Mouse (Mus musculus): Measurements from ENCODE around the gene Gm20403. TPM values are rescaled to one million over a fixed set of nuclear protein-coding genes. Genes with fewer than 3 reads are reported as not detected.
"Not testable (repeated sequence)": the region's sequence is repeated elsewhere in the genome, so short reads cannot be mapped to it uniquely, and the experiment has no call there.

Gm20403 gene
- not detected in 3 replicates for total RNA-seq (2017)

DNA sequence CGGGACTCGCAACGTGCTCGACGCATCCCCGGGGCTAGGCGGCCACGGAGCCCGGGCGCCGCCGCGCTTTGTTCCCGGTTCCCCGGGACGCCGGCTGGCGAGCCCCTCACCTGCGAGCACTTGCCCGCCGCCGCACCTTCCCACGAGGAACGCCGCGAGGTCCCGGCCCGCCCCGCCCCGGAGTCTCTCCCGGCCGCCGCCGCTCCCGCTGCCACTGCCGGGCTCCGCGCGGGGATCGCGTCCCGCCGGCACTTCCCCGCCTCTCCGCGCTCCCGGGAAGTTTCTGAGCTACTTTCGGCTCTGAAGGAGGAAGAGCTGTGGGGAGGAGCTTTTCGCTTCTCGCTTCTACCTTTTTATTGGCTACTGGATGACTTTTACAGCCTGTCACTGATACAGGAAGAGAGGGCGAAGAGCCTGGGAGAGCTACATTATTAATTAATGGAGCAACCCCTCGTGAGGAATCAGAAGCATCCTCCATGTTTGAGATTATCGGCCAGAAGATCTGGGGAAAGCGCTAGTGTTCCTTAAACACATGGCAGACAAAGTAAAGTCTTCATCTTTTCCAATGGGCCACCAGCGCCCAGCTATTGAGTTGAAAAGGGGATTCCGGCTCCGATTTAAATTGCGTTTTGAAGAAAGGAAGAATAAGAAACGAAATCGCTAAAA lies at the start of gene Gm20403:
Gm20403 (minus strand) TSS at position 478 of the 666 bp plus-strand sequence.
- ATAC-seq (replicated peaks; ENCODE audit: insufficient number of reproducible peaks, low FRiP score, low TSS enrichment, poor library complexity, severe bottlenecking) = peak; percentile 82

DNA sequence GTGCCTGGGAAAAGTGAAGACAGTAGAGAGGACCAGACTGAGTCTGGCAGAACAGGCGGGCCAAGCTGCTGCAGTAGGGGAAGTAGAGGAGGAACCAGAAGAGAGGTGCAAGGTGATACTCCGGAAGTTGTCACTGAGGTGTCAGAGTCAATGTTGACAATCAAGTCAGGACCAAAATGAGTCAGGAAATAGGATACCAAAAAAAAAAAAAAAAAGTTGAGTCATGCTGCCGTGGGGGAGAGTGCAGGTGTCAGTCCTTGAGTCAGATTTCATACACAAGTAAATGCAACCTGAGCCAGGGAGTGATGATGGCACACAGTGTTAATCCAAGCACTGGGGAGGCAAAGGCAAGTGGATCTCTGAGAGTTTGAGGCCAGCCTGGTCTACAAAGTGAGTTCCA lies 40.8 kb upstream of the Gm20403 start:
- ATAC-seq (replicated peaks; ENCODE audit: insufficient number of reproducible peaks, low FRiP score, low TSS enrichment, poor library complexity, severe bottlenecking) = 0 out of 2 replicates have a peak, but pooled peaks have one; percentile 13

DNA sequence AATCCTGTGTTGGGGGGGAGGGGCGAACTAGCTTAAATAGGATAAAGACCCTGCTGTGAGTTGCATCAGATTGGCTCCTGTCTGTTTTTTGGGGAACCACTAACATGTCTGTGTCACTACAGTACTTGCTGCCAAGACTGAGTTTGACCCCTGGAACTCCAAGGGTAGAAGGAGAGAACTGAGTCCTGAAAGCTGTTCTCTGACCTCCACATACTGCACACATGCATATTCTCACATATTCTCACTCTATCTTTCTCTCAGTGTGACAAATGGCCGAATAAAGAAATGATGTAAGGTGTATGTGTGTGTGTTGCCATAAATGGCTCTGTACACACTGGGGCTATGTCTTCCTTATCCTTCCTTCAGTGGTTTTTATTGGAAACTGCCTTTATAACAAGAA lies 37.0 kb upstream of the Gm20403 start:
- no peak for ATAC-seq (replicated peaks; ENCODE audit: insufficient number of reproducible peaks, low FRiP score, low TSS enrichment, poor library complexity, severe bottlenecking)

DNA sequence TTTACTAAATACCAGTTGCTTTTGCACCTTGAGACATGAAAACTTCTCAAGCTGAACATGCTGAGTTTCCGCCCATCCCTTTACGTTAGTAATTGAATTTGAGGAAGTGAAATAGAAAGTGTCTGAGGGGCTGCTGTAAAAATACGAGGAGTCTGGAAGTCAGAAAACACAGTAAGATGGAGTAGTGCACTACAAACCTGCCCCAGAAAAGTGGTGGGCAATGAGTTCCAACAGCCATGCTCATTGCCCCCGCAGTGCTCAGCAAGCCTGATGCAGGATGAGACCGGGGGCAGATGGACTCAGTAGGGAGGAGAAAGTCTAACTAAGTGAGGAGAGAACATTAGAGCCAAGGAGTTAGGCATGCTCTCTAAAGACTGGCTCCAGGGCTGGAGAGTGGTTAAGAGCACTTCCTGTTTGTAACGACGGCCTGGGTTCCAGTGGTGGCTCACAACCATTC lies 33.1 kb upstream of the Gm20403 start:
- ATAC-seq (replicated peaks; ENCODE audit: insufficient number of reproducible peaks, low FRiP score, low TSS enrichment, poor library complexity, severe bottlenecking) = peak; percentile 88

DNA sequence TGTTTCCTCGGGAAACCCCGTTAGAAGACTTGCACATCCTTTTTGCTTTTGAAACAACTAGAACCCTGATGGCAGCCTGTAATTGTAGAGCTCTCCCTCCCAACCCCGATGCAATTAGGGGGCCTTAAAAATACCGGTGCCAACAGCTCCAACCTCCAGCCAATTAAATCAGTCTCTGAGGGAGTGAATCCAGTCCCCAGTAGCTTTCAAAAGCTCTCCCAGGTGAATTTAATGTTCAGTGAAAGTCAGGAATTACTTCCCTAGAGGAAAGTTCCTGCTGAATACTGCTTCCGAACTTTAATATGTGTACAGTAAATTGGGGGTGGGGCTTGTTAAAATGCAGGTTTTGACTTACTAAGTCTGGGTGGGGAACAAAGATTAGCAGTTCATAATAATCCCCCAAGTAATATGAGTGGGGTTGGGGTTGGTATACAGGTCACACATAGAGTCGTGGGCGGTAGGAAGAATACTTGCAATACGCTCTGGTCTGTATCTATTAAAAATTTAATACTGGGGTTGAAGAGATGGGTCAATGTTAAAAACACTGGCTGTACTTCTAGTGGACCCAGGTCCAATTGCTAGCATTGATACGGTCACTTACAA lies 30.9 kb upstream of the Gm20403 start:
- ATAC-seq (replicated peaks; ENCODE audit: insufficient number of reproducible peaks, low FRiP score, low TSS enrichment, poor library complexity, severe bottlenecking) = no peak

DNA sequence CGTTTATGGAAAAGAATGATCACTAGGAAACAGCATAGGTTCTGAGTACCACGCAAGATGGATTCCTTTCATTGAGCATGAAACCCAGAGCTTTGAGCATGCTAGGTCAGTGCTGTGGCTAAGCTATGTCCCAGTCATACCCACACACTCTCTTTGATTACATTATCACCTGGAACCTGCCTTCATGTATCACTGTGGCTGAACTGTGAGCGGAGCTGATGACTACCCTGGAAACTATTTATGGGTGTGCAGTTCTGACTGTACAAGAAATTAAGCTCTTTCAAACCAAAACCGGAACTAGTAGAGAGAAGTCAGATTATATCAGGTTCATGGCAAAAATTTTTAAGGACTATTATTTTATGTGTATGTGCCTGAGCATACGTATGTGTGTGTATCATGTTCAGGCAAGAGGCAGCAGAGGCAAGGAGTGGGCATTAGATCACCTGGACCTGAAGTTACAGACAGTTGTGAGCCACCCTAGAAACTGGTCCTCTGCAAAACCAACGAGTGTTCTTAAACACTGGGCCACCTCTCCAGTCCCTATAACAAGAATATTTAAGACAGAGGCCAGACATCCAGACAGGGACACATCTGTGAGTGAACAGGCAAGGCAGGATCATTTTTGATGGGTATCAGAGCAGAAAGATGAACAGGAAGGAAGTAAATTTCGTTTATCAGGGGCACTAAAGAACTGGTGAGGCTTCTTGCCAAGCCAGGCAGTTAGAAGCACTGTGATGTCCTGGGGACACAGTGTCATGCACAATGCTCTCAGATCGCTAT lies 30.2 kb upstream of the Gm20403 start:
- ATAC-seq (replicated peaks; ENCODE audit: insufficient number of reproducible peaks, low FRiP score, low TSS enrichment, poor library complexity, severe bottlenecking) = peak; percentile 33; the same call in 1 of the 2 replicates

DNA sequence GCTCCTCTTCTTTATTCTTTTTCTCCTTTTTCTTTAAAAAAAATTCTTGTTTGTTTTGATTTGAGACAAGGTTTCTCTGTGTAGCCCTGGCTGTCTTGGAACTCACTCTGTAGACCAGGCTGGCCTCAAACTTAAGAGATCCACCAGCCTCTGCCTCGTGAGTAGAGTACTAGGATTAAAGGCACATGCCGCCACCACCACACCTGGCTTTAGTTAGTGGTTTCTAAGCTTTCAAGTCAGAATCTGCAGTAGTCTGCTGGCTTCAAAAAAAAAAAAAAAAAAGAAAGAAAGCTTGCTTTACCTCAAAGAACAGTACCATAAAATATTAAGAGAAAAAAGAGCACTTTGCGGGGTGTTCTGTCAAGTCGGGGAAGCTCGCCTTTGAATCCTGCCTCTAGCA lies 29.1 kb upstream of the Gm20403 start:
- ATAC-seq (replicated peaks; ENCODE audit: insufficient number of reproducible peaks, low FRiP score, low TSS enrichment, poor library complexity, severe bottlenecking) = no peak

DNA sequence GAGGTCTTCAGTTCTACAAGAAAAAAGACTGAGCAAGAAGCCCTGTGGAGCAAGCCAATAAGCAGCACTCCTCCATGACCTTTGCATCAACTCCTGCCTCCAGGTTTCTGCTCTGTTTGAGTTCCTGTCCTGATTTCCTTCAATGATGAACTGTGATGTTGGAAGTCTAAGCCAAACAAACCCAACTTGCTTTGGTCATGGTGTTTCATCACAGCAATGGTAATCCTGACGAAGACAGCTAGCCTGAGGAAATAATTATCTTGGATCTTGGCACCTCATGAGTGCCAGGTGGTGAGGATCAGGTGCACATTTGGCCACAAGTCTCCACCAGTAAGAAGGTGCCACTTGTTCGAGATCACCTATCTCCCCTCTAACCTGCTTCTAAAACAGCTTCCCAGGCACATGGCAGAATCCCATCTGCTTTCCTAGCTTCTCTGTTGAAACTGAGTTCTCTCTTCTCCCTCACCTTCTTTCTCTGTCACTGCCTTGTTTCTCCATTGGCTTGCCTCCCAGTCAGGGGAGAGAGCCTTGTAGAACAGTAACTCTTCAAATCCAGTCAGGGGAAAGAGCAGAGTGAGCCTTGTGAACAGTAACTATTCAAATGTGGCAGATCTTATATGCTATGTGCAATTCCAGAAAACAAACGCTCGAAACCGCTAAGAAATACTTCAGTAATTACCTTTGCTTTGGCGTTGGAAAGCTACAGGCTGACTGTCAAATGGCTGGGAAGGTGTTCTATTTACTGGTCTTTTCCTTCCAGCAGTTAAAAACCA lies 27.5 kb upstream of the Gm20403 start, which contains the start of gene Baz1a:
Baz1a (minus strand) TSS at position 723 of the 773 bp plus-strand sequence.
- no peak for ATAC-seq (replicated peaks; ENCODE audit: insufficient number of reproducible peaks, low FRiP score, low TSS enrichment, poor library complexity, severe bottlenecking)

DNA sequence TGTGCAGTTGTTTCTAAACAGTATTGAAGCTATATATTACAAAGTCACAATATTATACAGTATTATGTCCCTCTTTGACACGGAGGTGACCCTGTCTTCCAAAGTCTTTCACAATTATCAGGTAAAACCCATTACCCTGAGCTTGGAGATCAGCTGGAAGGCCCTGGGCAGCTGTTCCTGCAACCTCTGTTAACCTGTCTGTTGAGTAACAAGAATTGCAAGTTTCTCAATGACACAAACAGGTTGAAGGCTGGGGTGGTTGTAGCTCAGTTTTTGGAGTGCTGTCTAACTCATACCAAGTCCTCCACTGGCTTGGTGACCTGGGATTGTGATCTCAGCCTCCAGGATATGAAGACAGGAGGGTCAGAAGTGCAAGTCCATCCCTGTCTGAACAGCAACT lies 26.7 kb upstream of the Gm20403 start:
- no peak for ATAC-seq (replicated peaks; ENCODE audit: insufficient number of reproducible peaks, low FRiP score, low TSS enrichment, poor library complexity, severe bottlenecking)

DNA sequence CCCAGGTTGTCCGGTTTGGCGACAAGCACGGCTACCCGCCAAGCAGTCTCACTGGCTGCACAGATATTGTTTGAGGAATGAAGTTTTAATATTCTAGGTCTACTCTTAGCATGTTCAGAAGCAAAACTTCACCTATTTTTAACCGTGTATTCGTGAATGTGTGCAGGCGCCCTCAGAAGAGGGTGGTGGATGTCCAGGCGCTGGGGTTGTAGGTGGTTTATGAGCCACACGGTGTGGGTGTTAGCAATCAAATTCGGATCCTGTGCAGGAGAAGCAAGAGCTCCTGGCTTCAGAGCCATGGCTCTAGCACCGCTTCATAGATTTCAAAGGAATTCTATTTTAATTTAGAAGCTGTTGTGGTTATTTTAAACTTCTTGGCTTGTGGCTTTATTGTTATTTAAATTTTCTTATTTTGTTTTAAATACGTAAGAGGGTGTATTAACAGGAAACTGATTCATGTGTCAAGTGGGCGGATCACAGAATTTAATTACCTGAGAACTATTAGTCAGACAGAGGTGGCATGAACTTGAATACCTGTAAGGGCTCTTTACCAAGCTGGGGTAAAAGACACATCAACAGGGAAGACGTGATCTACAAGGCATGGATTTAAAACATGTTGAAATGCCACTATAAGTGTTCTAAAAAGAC lies 21.2 kb upstream of the Gm20403 start:
- ATAC-seq (replicated peaks; ENCODE audit: insufficient number of reproducible peaks, low FRiP score, low TSS enrichment, poor library complexity, severe bottlenecking) = no peak

DNA sequence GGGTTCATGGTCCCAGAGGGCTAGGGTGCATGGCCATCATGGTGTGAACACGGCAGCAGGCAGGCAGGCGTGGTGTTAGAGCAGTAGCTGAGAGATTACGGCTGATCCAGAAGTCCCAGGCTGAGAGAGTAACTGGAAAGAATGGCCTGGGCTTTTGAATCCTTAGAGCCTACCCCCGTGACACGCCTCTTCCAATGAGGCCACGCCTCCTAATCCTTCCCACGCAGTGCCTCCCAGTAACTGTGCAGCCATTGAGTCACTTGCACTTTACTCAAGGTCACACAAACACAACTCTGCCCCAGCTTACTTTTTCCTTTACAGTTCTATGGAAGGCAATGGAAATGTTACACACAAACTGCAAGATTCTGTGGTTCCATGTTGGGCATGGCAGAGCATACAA lies 19.7 kb upstream of the Gm20403 start:
- ATAC-seq (replicated peaks; ENCODE audit: insufficient number of reproducible peaks, low FRiP score, low TSS enrichment, poor library complexity, severe bottlenecking) = no peak

DNA sequence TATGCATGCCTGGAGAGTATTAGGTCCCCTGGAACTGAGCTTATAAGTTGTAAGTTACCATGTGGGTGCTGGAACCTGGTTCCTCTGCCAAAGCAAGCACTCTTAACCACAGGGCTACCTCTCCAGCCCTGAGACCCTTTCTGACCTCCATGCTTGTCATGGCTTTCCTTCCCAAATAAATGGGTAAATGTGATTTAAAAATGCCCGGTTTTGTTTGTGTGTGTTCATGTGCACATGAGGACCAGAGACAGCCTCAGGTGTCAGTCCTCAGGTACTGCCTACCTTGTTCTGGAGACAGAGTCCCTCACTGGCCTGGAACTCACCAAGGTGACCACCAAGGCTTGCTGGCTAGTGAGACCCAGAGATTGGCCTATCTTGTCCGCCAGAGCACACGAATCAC lies 18.1 kb upstream of the Gm20403 start:
- ATAC-seq (replicated peaks; ENCODE audit: insufficient number of reproducible peaks, low FRiP score, low TSS enrichment, poor library complexity, severe bottlenecking) = no peak

DNA sequence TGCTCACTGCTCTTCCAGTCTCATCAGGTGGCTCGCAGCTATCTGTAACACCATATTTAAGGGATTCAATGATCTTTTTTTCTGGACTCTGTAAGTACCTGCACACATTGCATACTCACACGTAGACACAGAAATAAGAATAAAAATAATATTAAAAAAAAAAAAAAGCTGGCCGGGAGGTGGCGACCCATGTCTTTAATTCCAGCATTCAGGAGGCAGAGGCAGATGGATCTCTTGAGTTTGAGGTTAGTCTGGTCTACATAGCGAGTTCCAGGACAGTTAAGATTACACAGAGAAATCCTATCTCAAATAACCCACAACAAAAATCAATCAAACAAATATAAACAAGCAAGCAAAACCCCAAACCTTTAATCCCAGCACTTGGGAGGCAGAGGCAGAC lies 17.5 kb upstream of the Gm20403 start:
- ATAC-seq (replicated peaks; ENCODE audit: insufficient number of reproducible peaks, low FRiP score, low TSS enrichment, poor library complexity, severe bottlenecking) = no peak

DNA sequence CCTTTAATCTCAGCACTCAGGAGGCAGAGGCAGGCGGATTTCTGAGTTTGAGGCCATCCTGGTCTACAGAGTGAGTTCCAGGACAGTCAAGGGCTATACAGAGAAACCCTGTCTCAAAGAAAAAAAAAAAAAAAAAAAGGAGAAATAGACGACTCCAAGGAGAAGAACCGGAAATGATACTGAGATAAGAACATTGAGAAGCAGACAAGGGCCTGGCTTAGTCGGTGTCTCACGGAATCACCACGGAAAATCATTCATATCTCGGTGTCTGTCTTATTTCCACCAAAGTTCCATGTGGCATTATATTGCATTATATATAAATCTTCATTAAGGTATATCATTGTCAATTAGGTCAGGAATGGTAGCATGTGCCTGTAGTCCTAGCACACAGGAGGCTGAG lies 16.2 kb upstream of the Gm20403 start:
- ATAC-seq (replicated peaks; ENCODE audit: insufficient number of reproducible peaks, low FRiP score, low TSS enrichment, poor library complexity, severe bottlenecking) = not testable (repeated sequence)

DNA sequence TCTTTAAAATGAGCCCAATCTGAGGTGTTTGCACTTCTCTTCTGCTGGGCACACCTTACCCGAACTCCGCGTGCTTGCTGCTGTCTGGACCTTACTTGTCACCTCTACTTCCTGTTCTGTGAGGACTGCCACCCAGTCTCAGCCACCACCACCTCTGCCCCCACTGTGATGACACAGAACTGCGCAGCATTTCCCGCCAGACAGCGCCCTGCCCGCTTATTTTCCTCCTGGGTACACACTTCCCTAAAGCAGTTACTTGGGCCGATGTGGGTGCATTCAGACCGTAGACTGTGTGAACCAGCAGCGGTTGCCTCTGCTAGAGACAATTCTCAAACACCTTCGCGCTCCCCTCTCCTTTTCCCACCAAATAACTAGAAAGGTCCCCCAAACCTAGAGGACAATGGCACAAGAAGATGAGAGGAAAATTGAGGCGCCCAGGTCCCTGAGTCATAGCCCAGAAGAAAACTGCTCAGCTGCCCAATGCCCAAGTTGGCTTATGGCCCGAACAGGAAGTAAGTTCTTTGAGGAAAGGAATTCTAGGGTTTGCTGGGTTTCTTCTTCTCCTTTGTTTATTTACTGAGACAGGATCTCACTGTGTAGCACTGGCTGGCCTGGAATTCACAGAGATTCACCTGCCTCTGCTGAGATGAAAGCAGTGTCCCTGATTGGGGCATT lies 12.8 kb upstream of the Gm20403 start:
- peak; percentile 99 for ATAC-seq (replicated peaks; ENCODE audit: insufficient number of reproducible peaks, low FRiP score, low TSS enrichment, poor library complexity, severe bottlenecking)

DNA sequence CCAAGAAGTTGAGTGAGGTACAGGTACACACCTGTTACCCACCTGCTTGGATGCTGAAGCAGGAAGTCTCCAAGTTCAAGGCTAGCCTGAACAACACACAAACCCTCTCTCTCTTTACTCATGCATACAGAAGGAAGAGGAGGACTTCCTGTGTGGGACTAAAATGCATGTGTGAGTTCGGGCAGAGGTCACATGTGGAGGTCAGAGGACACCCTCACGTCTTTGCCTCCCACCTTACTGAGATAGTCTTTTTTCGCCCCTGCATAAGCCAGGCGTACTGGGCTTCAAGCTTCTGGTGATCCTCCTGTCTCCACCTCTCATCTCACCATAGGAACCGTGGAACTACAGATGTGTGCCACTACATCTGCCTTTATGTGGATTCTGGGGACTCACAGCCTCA lies 12.1 kb upstream of the Gm20403 start:
- ATAC-seq (replicated peaks; ENCODE audit: insufficient number of reproducible peaks, low FRiP score, low TSS enrichment, poor library complexity, severe bottlenecking) = no peak

DNA sequence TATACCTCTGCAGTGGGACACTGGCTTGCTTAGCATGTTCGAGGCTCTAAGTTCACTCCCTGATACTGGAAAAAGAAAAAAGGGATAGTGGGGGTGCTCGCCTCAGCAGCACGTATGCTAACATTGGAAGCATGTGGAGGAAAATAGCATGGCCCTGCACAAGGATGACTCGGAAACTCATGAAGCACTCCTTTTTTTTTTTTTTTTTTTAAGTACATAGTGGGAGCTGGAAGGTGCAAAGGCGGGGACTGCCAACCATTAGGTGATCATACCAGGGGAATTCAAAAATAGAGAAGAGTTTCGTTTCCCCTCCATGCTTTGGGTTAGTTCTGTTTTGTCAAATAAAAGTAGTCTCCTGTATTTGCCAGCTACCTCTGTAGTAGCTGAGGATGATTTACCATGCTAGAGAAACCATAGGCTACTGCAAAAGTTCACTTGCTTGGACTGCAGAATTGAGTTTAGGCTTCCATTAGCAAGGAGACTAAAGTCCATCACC lies 10.7 kb upstream of the Gm20403 start:
- no peak for ATAC-seq (replicated peaks; ENCODE audit: insufficient number of reproducible peaks, low FRiP score, low TSS enrichment, poor library complexity, severe bottlenecking)

DNA sequence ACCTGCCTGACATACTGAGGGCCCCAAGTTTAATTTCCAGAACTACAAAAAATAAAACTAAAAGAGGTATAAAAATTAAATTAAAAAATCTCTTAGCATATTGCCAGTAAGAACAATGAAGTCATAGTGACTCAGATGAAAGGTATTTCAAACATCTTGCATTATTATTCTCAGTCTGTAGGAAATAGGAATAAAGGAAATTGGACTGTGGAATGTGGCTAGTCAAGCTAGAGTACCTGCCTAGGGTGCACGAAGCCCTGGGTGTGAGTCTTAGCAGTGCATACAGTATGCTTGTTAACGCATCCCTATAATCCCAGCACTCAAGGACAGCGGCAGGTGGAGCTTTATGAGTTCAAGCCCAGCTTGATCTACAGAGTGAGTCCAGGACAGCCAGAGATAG lies 9.6 kb upstream of the Gm20403 start:
- ATAC-seq (replicated peaks; ENCODE audit: insufficient number of reproducible peaks, low FRiP score, low TSS enrichment, poor library complexity, severe bottlenecking) = no peak
